Mouse (Mus musculus) B cell, adult 62 days (primary cell): Measurements from ENCODE around the gene Klra4. TPM values are rescaled to one million over a fixed set of nuclear protein-coding genes. Genes with fewer than 3 reads are reported as not detected.

ENCODE experiments used
- total RNA-seq: library from RNA; stranded (reverse); gene quantifications from 4 replicates; pipeline ENCODE4 v1.2.4, GENCODE M21; 2023

Gene Klra4
- not detected in 4 replicates for total RNA-seq

DNA sequence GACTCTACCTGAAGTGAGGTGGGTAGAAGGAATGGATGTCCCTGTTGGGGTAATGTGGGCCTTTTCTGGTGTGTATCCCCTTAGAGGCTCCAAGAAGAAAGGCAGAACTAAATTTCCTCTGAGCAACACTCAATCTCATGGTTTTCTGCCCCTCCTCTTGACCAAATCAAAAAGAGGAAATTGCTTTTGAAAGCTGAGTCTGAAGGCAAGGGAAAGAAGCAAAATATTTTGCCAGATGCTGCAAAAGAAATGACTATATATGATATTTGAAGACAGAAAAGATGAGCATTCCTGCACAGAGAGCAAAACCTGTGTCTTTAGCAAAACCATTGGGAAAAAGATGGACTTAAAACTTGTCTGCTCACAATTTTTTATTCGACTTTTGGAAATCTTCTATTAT lies at the start of gene Klra4:
Klra4 (minus strand) TSS at position 101 of the 400 bp plus-strand sequence.

DNA sequence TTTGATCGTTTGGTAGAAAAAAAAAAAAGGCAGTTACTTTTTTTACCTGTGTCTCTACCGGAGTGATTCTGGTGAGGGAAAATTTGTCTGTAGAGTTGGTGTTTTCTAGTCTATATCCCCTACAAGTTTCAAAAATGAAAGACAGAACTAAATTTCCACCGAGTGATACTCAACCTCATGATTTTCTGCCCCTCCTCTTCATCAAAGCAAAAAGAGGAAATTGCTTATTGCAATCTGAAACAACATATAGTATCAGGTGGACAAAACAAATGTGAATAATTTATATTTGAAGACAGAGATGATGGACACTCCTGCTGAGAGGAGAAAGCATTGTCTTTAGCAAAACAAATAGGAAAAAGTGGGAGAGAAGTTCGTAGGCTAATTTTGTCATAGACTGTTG lies 40.2 kb downstream of the Klra4 start, which contains the start of gene Klra6:
Klra6 (minus strand) TSS at position 101 of the 400 bp plus-strand sequence.

Other genes with a start within 250 kb of the Klra4 start
- not detected in 4 replicates for gene Gm17631, start 204.6 kb downstream of the Klra4 start, total RNA-seq
- gene Klra17, start 190.6 kb downstream of the Klra4 start, total RNA-seq = not detected in 4 replicates
- gene Klra5, start 149.6 kb downstream of the Klra4 start, total RNA-seq = not detected in 4 replicates
- 1.0 TPM in 1 of 4 replicates, not detected in the others for gene Klra6, start 40.3 kb downstream of the Klra4 start, total RNA-seq
- gene Klra8, start 62.6 kb upstream of the Klra4 start, total RNA-seq = 0.63 to 0.66 TPM in 2 of 4 replicates, not detected in the others
- gene Klra9, start 125.8 kb upstream of the Klra4 start, total RNA-seq = 0.54 TPM in 1 of 4 replicates, not detected in the others
- gene Klra7, start 166.1 kb upstream of the Klra4 start, total RNA-seq = 0.53 TPM in 1 of 4 replicates, not detected in the others
- not detected in 4 replicates for gene Klra10, start 214.7 kb upstream of the Klra4 start, total RNA-seq